32 mouse cellular contexts compared by ENCODE assay signal in genomic region chr7:142446264-142446663, GRCm38 (mm10). TPM values are rescaled to one million over a fixed set of nuclear protein-coding genes. Genes with fewer than 3 reads are reported as not detected.
"Had no signal": no experiment of that assay in that cellular context is flagged by ENCODE, and none has a peak within 500 bp of the region (broad histone marks: within the 10 kb centered on the region; RNA-seq: fewer than 3 reads in every experiment).

No protein-coding gene starts in this region.

- H3K36me3 ChIP-seq: hindbrain, embryonic 13.5 days; hindbrain, embryonic 15.5 days; kidney, embryonic 15.5 days; limb, embryonic 10.5 days; limb, embryonic 12.5 days; liver, embryonic 13.5 days; liver, embryonic 15.5 days had no signal

- ATAC-seq: hindbrain, postnatal 0 days; intestine, embryonic 16.5 days had no signal

- H3K9me3 ChIP-seq: hindbrain, embryonic 13.5 days; hindbrain, embryonic 15.5 days; kidney, embryonic 15.5 days; limb, embryonic 10.5 days; limb, embryonic 12.5 days; liver, embryonic 13.5 days; liver, embryonic 15.5 days had no signal

- H3K4me1 ChIP-seq: hindbrain, embryonic 13.5 days; hindbrain, embryonic 15.5 days; liver, embryonic 13.5 days had no signal

- H3K4me2 ChIP-seq: heart, embryonic 11.5 days; hindbrain, embryonic 13.5 days; hindbrain, embryonic 15.5 days; kidney, embryonic 15.5 days; limb, embryonic 12.5 days; liver, embryonic 11.5 days; liver, embryonic 13.5 days; liver, embryonic 15.5 days had no signal

- H3K27ac ChIP-seq: hindbrain, embryonic 13.5 days; hindbrain, embryonic 15.5 days; hindbrain, postnatal 0 days; kidney, embryonic 15.5 days; kidney, postnatal 0 days; layer of hippocampus, adult 2 months; left cerebral cortex, adult 2 months; limb, embryonic 10.5 days; limb, embryonic 12.5 days; liver, embryonic 13.5 days; liver, embryonic 15.5 days had no signal

- H3K4me3 ChIP-seq: hindbrain, embryonic 13.5 days; hindbrain, embryonic 15.5 days; kidney, embryonic 15.5 days; layer of hippocampus, adult 2 months; left cerebral cortex, adult 2 months; limb, embryonic 10.5 days; limb, embryonic 12.5 days; liver, embryonic 13.5 days; liver, embryonic 15.5 days had no signal

- H3K9ac ChIP-seq: hindbrain, embryonic 13.5 days; hindbrain, embryonic 15.5 days; kidney, embryonic 15.5 days; limb, embryonic 12.5 days; liver, embryonic 13.5 days; liver, embryonic 15.5 days had no signal

- H3K27me3 ChIP-seq: hindbrain, embryonic 13.5 days; hindbrain, embryonic 15.5 days; kidney, embryonic 15.5 days; limb, embryonic 12.5 days; liver, embryonic 13.5 days; liver, embryonic 15.5 days had no signal

- DNase-seq: gastrocnemius, postnatal 10 days; heart, adult 18-20 months; heart, postnatal 14 days; heart, postnatal 36 days; kidney, adult 11 months; kidney, adult 2 months; kidney, adult 9 months; kidney, postnatal 14 days; kidney, postnatal 4 days; liver; liver, embryonic 13.5 days had no signal

RNA-seq across cellular contexts. Expression of gene Tnni2, which starts 4.7 kb away (rescaled TPM):
- total RNA-seq: layer of hippocampus, adult 2 months; layer of hippocampus, postnatal 10 days had no signal

RNA-seq across cellular contexts. Expression of gene Syt8, which starts 11.6 kb away (rescaled TPM):
- total RNA-seq: gastrocnemius, postnatal 36 days; heart, adult 18-20 months; heart, postnatal 14 days; heart, postnatal 36 days; hematopoietic stem cell, adult 5-6 weeks; hindbrain, postnatal 0 days; layer of hippocampus, adult 2 months; layer of hippocampus, postnatal 10 days; layer of hippocampus, postnatal 25 days; left cerebral cortex, adult 2 months; left cerebral cortex, postnatal 36 days had no signal
- polyA plus RNA-seq: heart, embryonic 14.5 days; hindbrain, embryonic 11.5 days; hindbrain, embryonic 13.5 days; hindbrain, embryonic 15.5 days; hindbrain, postnatal 0 days; limb, embryonic 10.5 days; liver, embryonic 13.5 days had no signal

RNA-seq across cellular contexts. Expression of gene Tnnt3, which starts 52.4 kb away (rescaled TPM):
- total RNA-seq: layer of hippocampus, adult 2 months; layer of hippocampus, postnatal 25 days; left cerebral cortex, adult 2 months; left cerebral cortex, postnatal 14 days; left cerebral cortex, postnatal 36 days had no signal
